Mouse (Mus musculus) adrenal gland, postnatal 4 days (tissue): ENCODE results near the gene Fgd5. TPM values are rescaled to one million over a fixed set of nuclear protein-coding genes. Genes with fewer than 3 reads are reported as not detected.
A peak's percentile ranks its signal among the peaks of the same experiment; 100 is the strongest.
"Not testable (repeated sequence)": the region's sequence is repeated elsewhere in the genome, so short reads cannot be mapped to it uniquely, and the experiment has no call there.

ENCODE experiments used
- DNase-seq, 2 experiments: peaks; one replicate each; pipeline ENCODE4 v3.0.0; 2021 to 2022; ENCODE audit warnings: low spot score in 2 of 2, mixed read lengths in 2 of 2
- total RNA-seq, 2 experiments: library from RNA; stranded (reverse); gene quantifications; 2 replicates each; pipeline ENCODE4 v1.2.3; 2021

Gene Fgd5
- total RNA-seq, 2 experiments from 2014 or later, result 23.7 to 25.8 TPM

DNA sequence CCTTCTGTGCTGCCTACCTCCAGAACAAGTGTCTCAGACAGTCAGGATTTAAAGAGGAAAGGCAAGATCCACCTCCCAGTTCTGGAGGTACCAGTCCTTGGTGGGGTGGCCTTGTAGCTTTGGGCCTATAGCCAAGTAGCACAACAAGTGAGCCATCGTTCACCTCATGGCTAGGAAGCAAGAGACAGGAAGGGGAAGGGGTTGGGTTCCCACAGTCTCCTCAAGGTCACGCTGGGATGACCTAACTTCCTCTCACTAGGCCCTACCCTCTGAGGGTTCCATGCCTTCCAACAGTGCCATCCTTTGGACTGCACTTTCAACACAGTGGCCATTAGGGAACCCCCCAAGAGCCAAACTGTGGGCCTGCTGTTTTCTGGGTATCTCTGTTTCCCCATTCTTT lies 84.8 kb downstream of the Fgd5 start:
- DNase-seq, result no peak

DNA sequence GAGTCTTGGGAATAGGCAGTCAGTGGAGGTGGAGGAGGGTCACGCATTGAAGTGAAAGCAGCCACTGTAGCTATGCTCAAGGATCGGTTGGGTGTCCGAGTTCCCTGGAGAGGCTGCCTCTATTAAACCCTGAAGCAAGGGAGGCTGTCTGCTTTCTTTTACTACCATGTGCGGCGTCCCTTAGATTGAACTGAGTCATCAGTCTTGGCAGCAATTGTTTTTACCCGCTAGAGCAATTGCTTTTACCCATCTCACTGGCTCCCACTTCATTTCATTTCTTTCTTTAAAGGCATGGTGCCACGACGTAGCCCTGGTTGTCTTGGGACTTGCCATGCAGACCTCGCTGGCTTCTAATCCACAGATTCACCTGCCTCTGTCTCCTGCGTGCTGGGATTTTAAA lies 85.4 kb downstream of the Fgd5 start:
- DNase-seq, result no peak

DNA sequence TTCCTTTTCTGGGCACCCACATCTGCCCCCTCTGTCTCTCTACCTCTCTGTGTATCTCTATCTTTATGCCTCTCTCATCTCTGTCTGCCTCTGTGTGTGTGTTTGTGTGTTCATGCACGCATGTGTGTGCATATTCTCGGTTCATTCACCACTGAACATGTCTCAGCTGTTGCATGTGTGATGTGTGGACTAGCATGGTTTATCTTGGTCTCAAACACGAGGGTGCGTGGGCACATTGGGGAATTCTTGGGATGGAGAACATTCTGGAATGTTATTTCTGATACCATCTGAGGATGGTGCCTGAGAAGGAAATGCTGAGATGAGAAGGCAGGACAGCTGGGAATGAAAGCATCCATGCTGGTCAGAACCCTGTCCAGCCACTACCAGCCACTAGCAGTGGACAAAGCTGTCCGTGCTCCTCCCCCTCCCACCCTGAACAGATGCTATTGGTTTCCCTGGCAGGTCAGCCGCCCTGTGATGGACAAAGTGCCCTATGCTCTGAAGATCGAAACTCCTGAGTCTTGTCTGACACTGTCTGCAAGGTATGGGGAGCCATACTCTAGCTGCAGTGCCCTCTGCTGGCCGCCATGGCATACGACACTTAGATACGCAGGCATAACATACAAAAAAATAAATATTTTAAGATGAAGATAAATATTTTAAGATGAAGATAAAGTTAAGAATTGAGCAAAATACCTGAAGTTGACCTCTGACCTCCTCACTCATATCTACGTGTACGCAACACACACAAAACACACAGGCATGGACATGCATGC lies 87.2 kb downstream of the Fgd5 start:
- no peak for DNase-seq

DNA sequence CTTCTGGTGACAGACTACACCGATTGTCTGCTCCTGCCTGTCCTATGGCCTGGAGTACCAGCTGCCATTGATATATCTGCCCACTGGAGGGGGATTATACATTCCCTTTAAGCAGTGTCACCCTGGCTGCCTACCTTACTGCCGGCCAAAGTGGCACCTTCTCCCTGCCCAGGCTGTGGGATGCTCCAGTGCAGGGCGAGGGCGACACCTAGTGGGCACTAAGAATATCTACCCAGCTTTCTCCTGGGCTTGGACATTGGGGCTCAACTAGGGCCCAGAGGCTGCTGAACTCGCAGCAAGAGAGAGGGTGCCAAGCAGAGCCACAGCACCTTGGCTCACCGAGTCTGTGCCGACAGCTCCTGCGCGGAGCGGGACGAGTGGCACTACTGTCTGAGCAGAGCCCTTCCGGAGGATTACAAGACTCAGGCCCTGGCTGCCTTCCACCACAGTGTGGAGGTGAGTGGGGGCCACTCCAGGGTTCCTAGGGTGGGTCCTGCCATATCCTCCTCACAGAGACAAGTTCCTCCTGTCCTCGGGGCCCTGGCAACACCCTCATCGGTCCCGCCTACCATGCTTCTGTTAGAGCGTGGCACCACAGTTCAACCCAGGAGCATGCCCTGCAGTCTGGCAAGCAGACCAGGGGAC lies 88.6 kb downstream of the Fgd5 start:
- DNase-seq, result peak; percentile 41 to 51

DNA sequence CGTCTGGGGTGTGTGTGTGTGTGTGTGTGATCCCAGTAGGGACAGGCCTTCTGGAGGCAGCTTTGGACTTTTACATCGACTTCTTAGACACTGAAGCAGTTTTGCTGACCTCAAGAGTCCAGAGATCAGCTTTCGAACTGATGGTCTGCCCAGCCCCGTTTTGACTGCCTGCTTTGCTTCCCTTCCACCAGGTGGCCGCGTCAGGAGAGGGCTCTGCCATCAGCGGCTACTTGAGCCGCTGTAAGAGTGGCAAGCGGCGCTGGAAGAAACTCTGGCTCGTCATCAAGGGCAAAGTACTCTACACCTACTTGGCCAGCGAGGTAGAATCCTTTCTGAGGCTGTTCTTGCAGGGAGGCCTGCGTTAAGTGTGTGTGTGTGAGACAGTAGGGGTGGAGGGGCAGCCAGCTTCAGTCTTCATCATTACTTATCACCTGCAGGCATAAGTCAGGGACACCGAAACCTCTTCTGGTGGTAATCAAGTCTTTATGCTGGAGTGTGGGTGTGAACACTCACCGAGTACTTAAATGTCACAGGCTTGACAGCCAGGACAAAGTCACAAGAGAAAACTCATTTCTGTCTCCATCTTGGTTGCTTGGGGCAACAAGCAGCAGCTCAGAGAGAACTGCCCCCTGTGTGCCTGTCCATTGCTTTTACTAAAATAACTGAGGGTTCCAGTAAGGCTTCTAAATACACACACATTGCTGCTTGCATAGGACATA lies 92.6 kb downstream of the Fgd5 start:
- DNase-seq, result no peak

DNA sequence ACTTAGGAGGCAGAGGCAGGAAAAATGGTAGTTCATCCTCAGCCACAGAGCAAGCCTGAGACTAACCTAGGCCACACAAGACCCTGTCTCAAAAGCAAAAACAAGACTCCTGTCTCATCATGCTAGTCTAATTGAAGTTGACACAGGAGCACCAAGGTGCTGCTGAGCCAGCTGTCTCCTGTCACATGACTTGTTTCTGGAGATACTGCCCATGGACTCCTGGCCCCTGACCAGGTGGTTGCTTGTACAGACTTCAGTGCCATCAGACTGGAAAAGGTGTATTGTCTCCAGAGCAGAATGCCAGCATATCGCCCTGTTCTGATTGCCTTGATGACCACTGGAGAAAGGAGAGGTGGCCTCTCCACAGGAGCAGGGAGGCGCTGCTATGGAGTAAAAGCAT lies 102.1 kb downstream of the Fgd5 start:
- DNase-seq, result no peak

DNA sequence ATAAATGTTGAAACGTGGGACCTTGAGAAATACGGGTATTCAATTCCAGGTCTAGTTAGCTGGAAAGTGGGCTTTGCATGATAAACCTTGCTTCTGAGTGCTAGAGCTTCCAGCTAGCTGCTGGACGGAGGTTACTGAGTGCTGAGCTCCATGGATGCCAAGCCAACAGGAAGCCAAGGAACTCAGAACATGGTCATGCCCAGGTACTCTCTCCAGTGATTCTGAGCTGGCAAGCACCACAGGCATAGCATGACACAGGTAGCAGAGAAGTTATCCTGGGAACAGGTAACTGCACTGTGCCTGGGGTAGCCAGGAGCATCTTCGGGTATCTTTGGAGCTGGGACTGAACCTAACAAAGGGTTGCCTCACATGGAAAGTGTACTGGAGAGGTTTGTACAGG lies 104.1 kb downstream of the Fgd5 start:
- DNase-seq, result no peak

DNA sequence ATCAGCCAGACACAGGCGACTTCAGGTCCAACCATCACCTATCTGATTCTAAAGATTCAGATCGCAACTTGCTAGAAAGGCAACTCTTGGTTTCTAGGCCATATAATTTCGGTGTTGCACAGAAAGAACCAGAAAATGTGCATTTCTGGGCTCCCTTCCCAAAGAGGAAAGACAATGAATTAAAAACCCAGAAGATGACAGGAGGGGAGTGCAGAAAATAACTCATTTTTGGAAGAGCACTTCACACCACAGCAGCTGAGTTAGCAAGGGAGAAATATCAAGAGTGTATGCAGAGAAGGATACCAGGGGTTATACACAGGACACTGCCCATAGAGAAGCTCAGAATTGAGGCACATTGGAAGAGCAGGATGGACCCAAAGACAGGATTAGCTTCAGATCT lies 106.3 kb downstream of the Fgd5 start:
- DNase-seq, result no peak

DNA sequence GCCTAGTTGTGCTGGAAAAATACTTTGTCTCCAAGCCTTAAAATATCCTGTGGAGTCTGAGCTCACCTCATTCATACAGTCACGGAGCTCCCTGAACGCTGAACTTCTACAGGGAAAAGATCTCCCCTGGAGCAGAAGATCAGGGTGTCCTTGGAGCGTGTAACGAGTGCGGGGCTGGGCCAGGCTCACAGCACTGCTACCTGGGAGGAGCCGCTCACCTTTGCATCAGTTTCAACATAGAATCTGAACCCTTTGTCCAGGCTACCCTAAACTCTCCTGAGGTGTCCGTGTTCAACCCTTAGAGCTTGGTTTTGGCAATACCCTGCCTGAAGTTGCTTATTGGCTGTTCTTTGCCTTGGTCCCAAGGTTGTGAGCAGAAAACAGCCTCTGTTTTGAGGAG lies 110.5 kb downstream of the Fgd5 start:
- DNase-seq, result not testable (repeated sequence)

DNA sequence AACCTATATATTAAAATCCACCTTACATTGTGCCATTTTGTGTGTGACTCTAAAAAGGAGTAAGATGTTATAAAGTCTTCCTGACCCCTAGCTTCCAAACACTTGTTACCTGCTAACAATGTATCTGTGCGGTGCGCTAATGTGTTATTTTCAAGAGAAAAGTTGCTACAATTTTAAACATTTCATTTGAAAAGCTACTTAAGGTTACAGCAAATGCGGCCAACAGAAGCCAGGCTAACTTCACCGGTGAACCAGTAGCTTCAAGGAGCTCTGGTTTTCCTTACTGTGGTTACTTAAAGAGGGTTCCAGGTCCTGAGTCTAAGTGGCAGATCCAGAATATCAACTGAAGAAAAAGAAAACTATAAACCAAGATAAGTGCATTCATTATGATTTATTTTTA lies 111.3 kb downstream of the Fgd5 start:
- no peak for DNase-seq

DNA sequence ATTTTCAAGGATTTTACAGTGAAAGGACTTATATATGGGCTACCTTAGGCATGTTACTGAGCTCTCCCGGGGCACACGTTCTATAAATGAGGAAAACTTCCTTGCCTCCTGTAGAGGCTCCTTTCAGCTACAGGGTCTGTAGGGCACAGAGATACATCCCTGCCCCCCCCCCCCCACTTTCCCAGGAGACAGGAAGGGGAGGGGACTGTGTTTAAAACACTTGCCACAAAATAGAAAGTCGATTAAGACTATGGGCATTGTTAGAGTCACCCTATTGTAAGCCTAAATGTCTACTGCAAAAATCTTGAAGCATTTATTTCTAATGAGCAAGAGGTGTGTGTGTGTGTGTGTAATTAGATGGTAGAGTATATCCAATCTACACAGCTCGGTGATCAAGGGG lies 111.8 kb downstream of the Fgd5 start:
- DNase-seq, result no peak

DNA sequence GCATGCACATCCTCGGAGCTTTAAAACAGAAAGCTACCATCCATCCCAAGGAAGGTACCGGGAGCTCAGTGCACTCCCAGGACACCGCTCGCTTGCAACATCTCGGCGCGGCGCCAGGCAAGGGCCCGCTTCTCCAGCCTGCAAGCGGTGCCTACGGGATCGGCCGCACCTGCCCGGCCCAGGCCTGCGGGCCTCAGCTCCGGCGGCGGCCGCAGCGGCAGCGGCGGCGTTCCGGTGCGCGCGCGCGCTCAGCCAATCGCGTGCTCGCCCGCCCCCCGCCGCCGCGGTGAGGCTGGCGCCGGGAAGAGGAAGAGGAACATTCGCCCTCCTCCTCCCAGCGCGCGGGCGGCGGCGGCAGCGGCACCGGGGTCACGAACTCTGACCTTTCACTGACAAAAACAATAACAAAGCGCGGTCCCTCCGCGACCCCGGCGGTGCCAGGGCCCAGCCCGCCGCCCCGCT lies 112.5 kb downstream of the Fgd5 start, which contains the start of gene Nr2c2:
Nr2c2 (plus strand) TSS at position 261 of the 462 bp plus-strand sequence.
- DNase-seq, result peak; percentile 72 to 78

DNA sequence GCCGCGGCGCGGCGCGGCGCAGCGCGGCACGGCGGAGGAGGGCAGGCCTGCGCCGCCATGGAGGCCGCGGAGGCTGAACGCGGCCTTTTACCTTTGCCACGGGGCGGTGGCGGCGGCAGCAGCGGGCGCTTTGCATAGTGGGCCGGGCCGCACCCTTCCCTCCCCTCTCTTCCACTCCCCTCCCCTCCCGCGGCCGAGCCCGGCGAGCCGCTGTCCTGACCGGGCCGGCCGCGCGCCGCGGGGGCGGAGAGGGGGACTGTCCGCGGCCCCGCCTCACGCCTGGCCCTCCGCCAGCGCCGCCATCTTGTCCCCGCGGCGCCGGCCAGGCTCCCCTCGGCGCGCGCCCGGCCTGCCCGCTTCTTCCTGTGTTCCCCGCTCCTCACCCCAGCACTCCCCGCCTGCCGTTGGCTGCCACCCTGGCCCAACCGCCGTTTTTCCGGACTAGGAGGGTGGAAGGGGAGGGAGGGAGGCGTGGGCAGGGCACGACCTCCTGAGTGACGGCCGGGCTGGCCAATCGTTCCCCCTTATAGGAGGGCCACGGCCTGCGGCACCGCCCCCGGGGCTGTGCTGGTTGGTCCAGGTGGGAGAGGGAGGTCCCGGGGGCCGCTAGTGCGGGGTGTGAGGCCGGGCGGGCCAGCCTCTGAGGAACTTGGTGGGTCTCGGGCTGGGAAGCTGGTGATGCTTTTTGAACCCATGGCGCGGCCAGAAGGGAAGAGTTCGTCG lies 113.2 kb downstream of the Fgd5 start:
- DNase-seq, result peak; percentile 100

DNA sequence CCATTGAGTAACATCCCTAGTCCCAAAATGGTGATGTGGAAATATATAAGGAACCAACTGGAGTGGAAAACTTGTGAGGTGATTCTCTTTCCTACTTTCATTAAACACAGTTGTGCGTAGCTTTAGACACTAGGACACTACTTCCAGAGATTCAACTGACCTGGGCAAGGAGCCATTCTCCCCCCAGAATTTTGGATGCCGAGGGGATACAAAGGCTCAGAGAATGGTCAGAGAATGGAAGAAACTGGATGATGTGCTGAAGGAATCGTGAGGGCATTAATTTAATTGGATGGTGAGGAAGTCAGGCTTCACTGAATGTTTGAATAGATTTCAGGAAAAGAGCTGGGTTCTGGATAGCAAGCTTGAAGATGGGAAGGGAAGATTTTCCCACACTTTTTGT lies 114.1 kb downstream of the Fgd5 start:
- no peak for DNase-seq

DNA sequence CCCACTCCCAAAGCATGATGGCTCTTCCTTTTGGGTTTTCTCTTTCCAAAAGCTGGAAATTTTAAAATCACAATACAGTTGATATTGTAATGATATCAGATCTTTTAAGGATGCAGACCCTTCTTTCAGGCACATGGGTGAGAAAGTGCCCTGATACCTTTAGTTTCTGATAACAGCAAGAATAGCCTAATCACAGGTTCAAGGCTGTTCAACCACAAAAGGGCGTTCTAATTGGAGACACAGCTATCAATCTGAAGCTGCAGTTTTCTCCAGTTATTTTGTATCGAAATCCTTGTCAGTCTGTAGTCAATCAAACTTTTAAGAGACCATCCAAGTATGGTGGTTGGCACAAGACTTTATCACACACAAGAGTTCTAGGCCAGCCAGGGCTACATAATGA lies 115.2 kb downstream of the Fgd5 start:
- DNase-seq, result no peak

DNA sequence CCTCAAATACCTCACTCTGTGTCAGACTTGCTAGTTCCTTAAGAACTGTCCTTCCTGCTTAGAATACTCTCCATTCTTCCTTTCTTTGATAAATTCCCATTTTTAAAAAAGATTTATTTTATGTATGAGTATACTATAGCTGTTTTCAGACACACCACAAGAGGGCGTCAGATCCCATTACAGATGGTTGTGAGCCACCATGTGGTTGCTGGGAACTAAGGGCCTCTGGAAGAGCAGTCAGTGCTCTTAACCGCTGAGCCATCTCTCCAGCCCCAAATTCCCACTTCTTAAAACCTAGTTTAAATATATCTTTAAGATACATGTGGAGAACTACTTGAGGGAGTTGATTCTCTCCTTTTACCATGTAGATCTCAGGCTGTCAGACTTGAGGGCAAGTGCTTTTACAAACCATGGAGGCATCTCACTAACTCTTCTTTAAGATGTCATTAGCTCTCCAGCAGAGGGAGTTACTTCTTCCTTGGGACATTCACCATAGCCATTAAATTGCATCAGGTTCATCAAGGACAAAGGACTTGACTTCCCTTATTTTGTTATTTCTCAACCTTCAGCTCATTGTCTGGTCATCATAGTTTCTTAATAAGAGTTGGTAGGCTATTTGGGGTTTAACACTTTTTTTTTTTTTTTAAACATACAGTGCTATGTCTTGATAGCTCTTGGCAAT lies 122.1 kb downstream of the Fgd5 start:
- DNase-seq, result no peak

DNA sequence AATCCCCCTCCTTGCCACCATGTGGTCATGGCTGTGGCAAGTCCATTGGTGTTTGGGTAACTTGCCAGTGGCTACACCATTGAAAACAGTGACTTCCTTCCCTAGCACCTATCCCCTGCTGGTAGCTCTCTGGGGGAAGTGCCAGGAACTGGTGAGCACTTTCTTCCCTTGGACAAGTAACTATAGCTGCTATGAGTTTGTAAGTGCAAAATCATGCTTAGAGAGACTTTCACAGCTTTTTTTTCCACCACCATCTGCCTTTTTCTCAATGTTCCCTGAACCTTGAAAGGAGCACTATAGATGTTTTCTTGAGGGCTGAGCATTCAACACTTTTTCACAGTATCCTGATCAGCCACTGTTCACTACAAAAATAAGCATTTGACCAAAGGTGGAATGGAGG lies 145.9 kb downstream of the Fgd5 start:
- DNase-seq, result no peak
